Mouse (Mus musculus): ENCODE measurements around the gene Gpr141. TPM values are rescaled to one million over a fixed set of nuclear protein-coding genes. Genes with fewer than 3 reads are reported as not detected.

Gene Gpr141
- polyA plus RNA-seq, 1 experiment from 2014 or later = 0.72 TPM

- 91% methylated on average over 2 of the region's 2 CpGs for WGBS
- Histone ChIP-seq H3K27me3 (no peaks in the 10 kb centered on the region), H3K36me3 (no peaks in the 10 kb centered on the region), H3K4me2 (no peak overlapping the region), H3K4me3 (no peak overlapping the region), H3K9ac (no peak overlapping the region), H3K27ac (no peak overlapping the region), H3K9me3 (no peaks in the 10 kb centered on the region), H3K4me1 (no peaks in the 10 kb centered on the region)
- no peak for ATAC-seq (ENCODE audit: insufficient number of reproducible peaks, low FRiP score, low TSS enrichment, low read depth)
These were observed 106.9 kb downstream of the Gpr141 start for GRCm38 (mm10) chr13:19717201-19717600.

GRCm38 (mm10) chr13:19703806-19704205 is 120.3 kb downstream of the Gpr141 start:
- Histone ChIP-seq H3K4me3 (no peak overlapping the region), H3K4me1 (no peaks in the 10 kb centered on the region), H3K4me2 (no peak overlapping the region), H3K9ac (no peak overlapping the region), H3K9me3 (no peaks in the 10 kb centered on the region), H3K36me3 (no peaks in the 10 kb centered on the region), H3K27me3 (no peaks in the 10 kb centered on the region), H3K27ac (no peak overlapping the region)
- no peak for ATAC-seq (ENCODE audit: insufficient number of reproducible peaks, low FRiP score, low TSS enrichment, low read depth)
- 55% methylated on average over 4 of the region's 4 CpGs for WGBS

- H3K9ac ChIP-seq = no peak overlapping the region
- H3K9me3 ChIP-seq = no peaks in the 10 kb centered on the region
- no peak overlapping the region for H3K4me2 ChIP-seq
- no peak for ATAC-seq (ENCODE audit: insufficient number of reproducible peaks, low FRiP score, low TSS enrichment, low read depth)
- H3K4me1 ChIP-seq = no peaks in the 10 kb centered on the region
- H3K27ac ChIP-seq = no peak overlapping the region
- peaks cover 11% of the 10 kb centered on the region; the same call in 1 of the 2 replicates for H3K27me3 ChIP-seq
- WGBS = 62% methylated on average over 11 of the region's 11 CpGs
- H3K36me3 ChIP-seq = no peaks in the 10 kb centered on the region
- no peak overlapping the region for H3K4me3 ChIP-seq
These were observed 122.5 kb downstream of the Gpr141 start for GRCm38 (mm10) chr13:19701443-19702078.

- H3K4me3 ChIP-seq = no peak overlapping the region
- H3K4me2 ChIP-seq = no peak overlapping the region
- no peaks in the 10 kb centered on the region for H3K9me3 ChIP-seq
- no peaks in the 10 kb centered on the region for H3K4me1 ChIP-seq
- no peak overlapping the region for H3K9ac ChIP-seq
- H3K36me3 ChIP-seq = no peaks in the 10 kb centered on the region
- no peak overlapping the region for H3K27ac ChIP-seq
- H3K27me3 ChIP-seq = peaks cover 11% of the 10 kb centered on the region; the same call in 1 of the 2 replicates
- 81% methylated on average over 4 of the region's 4 CpGs for WGBS
- no peak for ATAC-seq (ENCODE audit: insufficient number of reproducible peaks, low FRiP score, low TSS enrichment, low read depth)
These were observed 123.2 kb downstream of the Gpr141 start for GRCm38 (mm10) chr13:19700733-19701442.

Other genes with a start within 250 kb of the Gpr141 start
- 18.3 and 23.4 TPM in 2 replicates for gene Epdr1, start 204.3 kb downstream of the Gpr141 start, polyA plus RNA-seq (2015; fragmentation: Nextera tagmentation; extraction: Ambion mirVana)
- 5.6 and 8.5 TPM in 2 replicates for gene Sfrp4, start 201.2 kb downstream of the Gpr141 start, polyA plus RNA-seq (2015; fragmentation: Nextera tagmentation; extraction: Ambion mirVana)
- not detected in 2 replicates for gene Nme8, start 126.5 kb downstream of the Gpr141 start, polyA plus RNA-seq (2015; fragmentation: Nextera tagmentation; extraction: Ambion mirVana)

Measured in limb, embryonic 15.5 days (tissue).